Mouse (Mus musculus) embryonic facial prominence, embryonic 12.5 days (tissue): ENCODE results near the gene Abhd17a. TPM values are rescaled to one million over a fixed set of nuclear protein-coding genes. Genes with fewer than 3 reads are reported as not detected.

Source experiments
- ATAC-seq: fragments of 200-750 bp; cut with Nextera tagmentation; 2 replicates; pipeline ENCODE4 v1.8.0; 2017; ENCODE audit not compliant: insufficient number of reproducible peaks, insufficient read depth, low FRiP score, low TSS enrichment
- H3K27ac ChIP-seq: fragments of 300-500 bp; sonication (generic); 2 replicates; pipeline ENCODE4 v1.5.1; 2016; ENCODE audit warnings: mild to moderate bottlenecking
- H3K27me3 ChIP-seq: fragments of 300-500 bp; sonication (generic); 2 replicates; pipeline ENCODE4 v1.6.1; 2016; ENCODE audit warnings: mild to moderate bottlenecking, moderate library complexity
- H3K36me3 ChIP-seq: fragments of 300-500 bp; sonication (generic); 2 replicates; pipeline ENCODE4 v1.6.1; 2016; ENCODE audit warnings: mild to moderate bottlenecking
- H3K4me1 ChIP-seq: fragments of 300-500 bp; sonication (generic); 2 replicates; pipeline ENCODE4 v1.6.1; 2016
- H3K4me2 ChIP-seq: fragments of 300-500 bp; sonication (generic); replicated peaks from 2 replicates; pipeline ENCODE4 v1.6.1; 2016; ENCODE audit warnings: mild to moderate bottlenecking, moderate library complexity
- H3K4me3 ChIP-seq: fragments of 300-500 bp; sonication (generic); 2 replicates; pipeline ENCODE4 v1.5.1; 2016; ENCODE audit warnings: mild to moderate bottlenecking
- H3K9ac ChIP-seq: fragments of 300-500 bp; sonication (generic); 2 replicates; pipeline ENCODE4 v1.6.1; 2016; ENCODE audit warnings: mild to moderate bottlenecking, moderate library complexity
- H3K9me3 ChIP-seq: fragments of 300-500 bp; sonication (generic); 2 replicates; pipeline ENCODE4 v1.6.1; 2016; ENCODE audit warnings: mild to moderate bottlenecking, moderate library complexity
- WGBS: fragments of 180-500 bp; shearing (Covaris S2); methylation state at CpG from one replicate; pipeline ENCODE4 v1.1.7; 2016; 5-methylcytosine and 5-hydroxymethylcytosine counted together
- polyA plus RNA-seq: library from polyadenylated mRNA; unstranded; fragments of >200 nt; fragmentation: Nextera tagmentation; extraction: Ambion mirVana; gene quantifications from 2 replicates; pipeline ENCODE4 v1.2.1, GENCODE M21; 2016

Abhd17a gene
- polyA plus RNA-seq, 1 experiment from 2014 or later = 123 TPM

- Histone ChIP-seq H3K4me3 (no peak overlapping the region), H3K4me2 (no peak overlapping the region), H3K27ac (no peak overlapping the region), H3K36me3 (peaks cover 6% of the 10 kb centered on the region), H3K27me3 (no peaks in the 10 kb centered on the region), H3K9ac (no peak overlapping the region), H3K4me1 (peaks cover 24% of the 10 kb centered on the region), H3K9me3 (no peaks in the 10 kb centered on the region)
- WGBS = 84% methylated on average over 9 of the region's 9 CpGs
- ATAC-seq = no peak
Observed at GRCm38 (mm10) chr10:80620365-80620764, 30.2 kb upstream of the Abhd17a start.

- H3K9ac ChIP-seq = no peak overlapping the region
- peaks cover 13% of the 10 kb centered on the region for H3K36me3 ChIP-seq
- H3K4me1 ChIP-seq = peaks cover 18% of the 10 kb centered on the region
- H3K4me2 ChIP-seq = no peak overlapping the region
- H3K27ac ChIP-seq = no peak overlapping the region
- no peaks in the 10 kb centered on the region for H3K9me3 ChIP-seq
- WGBS = 33% methylated on average over 8 of the region's 8 CpGs
- H3K4me3 ChIP-seq = no peak overlapping the region
- no peaks in the 10 kb centered on the region for H3K27me3 ChIP-seq
- no peak for ATAC-seq
Observed at GRCm38 (mm10) chr10:80619465-80620244, 29.5 kb upstream of the Abhd17a start.

GRCm38 (mm10) chr10:80618181-80618580 is 28.0 kb upstream of the Abhd17a start:
- H3K4me2 ChIP-seq = no peak overlapping the region
- no peaks in the 10 kb centered on the region for H3K27me3 ChIP-seq
- no peak overlapping the region for H3K4me3 ChIP-seq
- no peak overlapping the region for H3K9ac ChIP-seq
- ATAC-seq = no peak
- H3K36me3 ChIP-seq = peaks cover 17% of the 10 kb centered on the region
- no peak overlapping the region for H3K27ac ChIP-seq
- WGBS = 80% methylated on average over 9 of the region's 9 CpGs
- H3K9me3 ChIP-seq = no peaks in the 10 kb centered on the region
- H3K4me1 ChIP-seq = peaks cover 6% of the 10 kb centered on the region; the same call in 1 of the 2 replicates

DNA sequence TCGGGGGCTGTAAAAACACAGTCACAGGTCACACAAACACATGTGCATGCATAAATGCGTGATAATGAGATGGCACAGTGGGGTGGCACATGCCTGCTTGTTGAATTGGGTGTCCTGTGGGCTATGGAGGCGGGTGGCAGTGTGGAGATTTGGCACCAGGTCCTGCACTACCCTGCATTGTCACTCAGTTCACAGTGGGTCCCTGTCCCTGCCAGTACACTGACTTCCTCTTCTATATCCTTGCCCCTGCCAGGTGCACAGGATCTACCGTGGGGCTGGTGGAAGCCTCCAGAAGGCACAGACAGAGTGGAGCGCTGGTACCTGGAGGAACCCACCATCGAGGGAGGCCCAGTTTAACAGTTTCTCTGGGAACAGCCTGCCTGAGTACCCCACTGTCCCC is 24.2 kb upstream of the Abhd17a start:
- no peak for ATAC-seq
- H3K4me1 ChIP-seq = no peaks in the 10 kb centered on the region
- H3K9ac ChIP-seq = no peak overlapping the region
- WGBS = 91% methylated on average over 6 of the region's 6 CpGs
- no peaks in the 10 kb centered on the region for H3K27me3 ChIP-seq
- no peaks in the 10 kb centered on the region for H3K9me3 ChIP-seq
- H3K36me3 ChIP-seq = peaks cover 31% of the 10 kb centered on the region
- H3K4me3 ChIP-seq = no peak overlapping the region
- H3K4me2 ChIP-seq = no peak overlapping the region
- no peak overlapping the region for H3K27ac ChIP-seq

DNA sequence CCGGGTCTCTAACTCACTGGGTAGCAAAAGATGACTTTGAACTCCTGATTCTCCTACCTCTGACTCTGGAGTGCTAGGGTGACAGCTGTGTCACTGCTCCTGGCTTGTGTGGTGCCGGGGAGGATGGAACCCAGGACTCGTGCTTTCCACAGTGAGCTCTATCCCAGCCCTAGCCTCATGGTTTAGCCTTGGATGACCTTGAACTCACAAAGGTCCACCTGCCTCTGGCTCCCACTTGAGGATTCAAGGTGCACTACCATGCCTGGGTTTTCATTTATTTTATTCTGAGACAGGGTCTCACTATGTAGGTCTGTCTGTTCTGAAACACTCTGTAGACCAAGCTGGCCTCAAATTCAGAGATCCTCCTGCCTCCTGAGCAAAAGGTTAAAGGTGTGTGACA is 23.7 kb upstream of the Abhd17a start:
- 82% methylated on average over 3 of the region's 3 CpGs for WGBS
- no peak for ATAC-seq

DNA sequence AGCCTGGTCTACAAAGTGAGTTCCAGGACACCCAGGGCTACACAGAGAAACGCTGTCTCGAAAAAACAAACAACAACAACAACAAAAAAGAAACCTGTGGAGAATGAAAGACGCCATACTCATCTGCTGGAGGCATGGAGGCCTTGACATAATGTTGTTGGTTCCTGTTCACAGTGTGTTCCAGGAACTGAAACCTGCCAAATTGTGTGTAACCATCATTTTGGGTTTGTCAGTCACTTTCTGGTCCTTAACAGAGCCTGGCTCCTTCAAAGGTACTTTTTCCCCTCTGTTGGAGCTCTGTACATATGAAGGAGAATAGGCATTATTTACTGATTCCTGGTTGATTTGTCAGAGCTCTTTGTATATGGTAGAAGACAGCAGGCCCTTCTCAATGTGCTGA is 21.8 kb upstream of the Abhd17a start:
- no peaks in the 10 kb centered on the region for H3K9me3 ChIP-seq
- H3K4me1 ChIP-seq = no peaks in the 10 kb centered on the region
- no peaks in the 10 kb centered on the region for H3K27me3 ChIP-seq
- no peak overlapping the region for H3K9ac ChIP-seq
- peaks cover 55% of the 10 kb centered on the region for H3K36me3 ChIP-seq
- 86% methylated on average over 3 of the region's 3 CpGs for WGBS
- H3K4me2 ChIP-seq = no peak overlapping the region
- no peak overlapping the region for H3K4me3 ChIP-seq
- no peak overlapping the region for H3K27ac ChIP-seq
- no peak for ATAC-seq

More for the DNA sequence above, 23.7 kb upstream of the Abhd17a start:
- Histone ChIP-seq H3K27me3 (no peaks in the 10 kb centered on the region), H3K9me3 (no peaks in the 10 kb centered on the region), H3K4me3 (no peak overlapping the region), H3K36me3 (peaks cover 36% of the 10 kb centered on the region), H3K9ac (no peak overlapping the region), H3K4me1 (no peaks in the 10 kb centered on the region), H3K27ac (no peak overlapping the region), H3K4me2 (no peak overlapping the region)

DNA sequence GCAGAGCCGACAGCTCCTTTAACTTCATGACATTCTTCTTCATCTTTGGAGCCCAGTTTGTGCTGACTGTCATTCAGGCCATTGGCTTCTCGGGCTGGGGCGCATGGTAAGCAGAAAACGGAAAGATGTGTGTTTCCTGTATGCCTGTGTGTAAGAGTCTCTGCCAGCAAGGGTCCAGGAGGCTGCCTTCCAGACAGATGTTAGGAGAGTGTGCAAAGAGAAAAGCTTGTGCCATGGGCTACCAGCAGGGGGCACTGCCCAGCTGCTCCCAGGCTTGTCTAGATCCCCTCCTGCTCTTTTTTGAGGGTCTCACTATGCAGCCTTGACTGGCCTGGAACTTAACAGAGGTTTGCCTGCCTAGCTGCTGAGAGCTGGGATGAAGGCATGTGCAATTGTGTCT is 20.9 kb upstream of the Abhd17a start:
- Histone ChIP-seq H3K9ac (no peak overlapping the region), H3K4me2 (no peak overlapping the region), H3K27ac (no peak overlapping the region), H3K4me1 (no peaks in the 10 kb centered on the region), H3K9me3 (no peaks in the 10 kb centered on the region), H3K27me3 (no peaks in the 10 kb centered on the region), H3K4me3 (no peak overlapping the region), H3K36me3 (peaks cover 64% of the 10 kb centered on the region)
- no peak for ATAC-seq
- WGBS = 74% methylated on average over 4 of the region's 4 CpGs

- Histone ChIP-seq H3K4me2 (no peak overlapping the region), H3K4me1 (no peaks in the 10 kb centered on the region), H3K4me3 (no peak overlapping the region), H3K36me3 (peaks cover 58% of the 10 kb centered on the region), H3K27me3 (no peaks in the 10 kb centered on the region), H3K27ac (no peak overlapping the region), H3K9ac (no peak overlapping the region), H3K9me3 (no peaks in the 10 kb centered on the region)
- no peak for ATAC-seq
- WGBS = 92% methylated on average over 9 of the region's 9 CpGs
Observed at GRCm38 (mm10) chr10:80610116-80610785, 20.1 kb upstream of the Abhd17a start.

DNA sequence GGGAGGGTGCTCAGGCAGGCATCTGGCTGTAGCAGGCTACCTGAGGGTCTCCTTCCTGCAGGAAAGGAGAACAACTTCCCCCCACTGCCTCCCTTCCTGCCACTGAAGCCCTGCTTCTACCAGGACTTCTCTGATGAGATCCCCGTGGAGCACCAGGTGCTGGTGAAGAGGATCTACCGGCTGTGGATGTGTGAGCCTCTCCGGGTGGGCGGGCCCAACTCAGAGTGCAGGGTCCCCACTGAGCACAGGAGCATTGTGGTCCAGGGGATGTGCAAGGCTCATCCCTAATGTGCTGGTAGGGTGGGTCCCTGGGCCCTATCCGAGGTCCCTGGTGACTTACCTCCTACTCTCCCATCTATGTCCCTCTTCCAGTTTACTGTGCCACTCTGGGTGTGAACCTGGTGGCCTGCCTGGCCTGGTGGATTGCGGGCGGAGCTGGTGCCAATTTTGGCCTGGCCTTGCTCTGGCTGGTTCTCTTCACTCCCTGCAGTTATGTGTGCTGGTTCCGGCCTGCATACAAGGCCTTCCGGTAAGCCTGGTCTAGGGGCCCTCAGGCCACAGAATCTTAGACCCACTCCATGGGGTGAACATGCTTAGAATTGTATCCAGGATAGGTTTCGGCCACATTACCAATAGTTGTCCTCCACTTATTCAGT is 19.3 kb upstream of the Abhd17a start:
- Histone ChIP-seq H3K27ac (no peak overlapping the region), H3K9ac (no peak overlapping the region), H3K4me3 (no peak overlapping the region), H3K4me2 (no peak overlapping the region), H3K27me3 (no peaks in the 10 kb centered on the region), H3K36me3 (peaks cover 50% of the 10 kb centered on the region), H3K4me1 (no peaks in the 10 kb centered on the region), H3K9me3 (no peaks in the 10 kb centered on the region)
- no peak for ATAC-seq
- 93% methylated on average over 10 of the region's 10 CpGs for WGBS

GRCm38 (mm10) chr10:80608435-80608834 is 18.3 kb upstream of the Abhd17a start:
- no peaks in the 10 kb centered on the region for H3K9me3 ChIP-seq
- no peak overlapping the region for H3K9ac ChIP-seq
- H3K4me3 ChIP-seq = no peak overlapping the region
- H3K36me3 ChIP-seq = peaks cover 49% of the 10 kb centered on the region
- no peak overlapping the region for H3K4me2 ChIP-seq
- H3K27ac ChIP-seq = no peak overlapping the region
- no peaks in the 10 kb centered on the region for H3K27me3 ChIP-seq
- peaks cover 8% of the 10 kb centered on the region for H3K4me1 ChIP-seq
- 83% methylated on average over 3 of the region's 3 CpGs for WGBS
- ATAC-seq = no peak

DNA sequence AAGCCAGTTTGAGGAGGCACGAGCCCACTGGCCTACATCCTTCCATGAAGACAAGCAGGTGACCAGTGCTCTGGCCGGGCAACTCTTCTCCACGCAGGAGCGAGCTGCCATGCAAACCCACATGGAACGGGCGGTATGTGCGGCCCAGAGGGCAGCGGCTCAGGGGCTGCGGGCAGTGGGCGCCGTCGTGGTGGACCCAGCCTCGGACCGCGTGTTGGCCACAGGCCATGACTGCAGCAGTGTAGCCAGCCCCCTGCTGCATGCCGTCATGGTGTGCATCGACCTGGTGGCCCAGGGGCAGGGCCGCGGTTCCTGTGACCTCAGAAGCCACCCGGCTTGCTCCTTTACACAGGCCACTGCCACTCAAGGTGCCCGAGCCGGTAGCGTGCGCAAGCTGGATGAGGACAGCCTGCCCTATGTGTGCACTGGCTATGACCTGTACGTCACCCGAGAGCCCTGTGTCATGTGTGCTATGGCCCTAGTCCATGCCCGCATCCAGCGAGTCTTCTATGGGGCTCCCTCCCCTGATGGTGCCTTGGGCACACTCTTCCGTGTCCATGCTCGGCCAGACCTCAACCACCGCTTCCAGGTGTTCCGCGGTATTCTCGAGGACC is 16.7 kb upstream of the Abhd17a start:
- no peak overlapping the region for H3K4me3 ChIP-seq
- no peaks in the 10 kb centered on the region for H3K27me3 ChIP-seq
- no peak overlapping the region for H3K27ac ChIP-seq
- peaks cover 42% of the 10 kb centered on the region for H3K36me3 ChIP-seq
- WGBS = 95% methylated on average over 34 of the region's 34 CpGs
- H3K9me3 ChIP-seq = no peaks in the 10 kb centered on the region
- H3K9ac ChIP-seq = no peak overlapping the region
- ATAC-seq = no peak
- peaks cover 10% of the 10 kb centered on the region for H3K4me1 ChIP-seq
- H3K4me2 ChIP-seq = no peak overlapping the region
